Mouse (Mus musculus) lung, postnatal 4 days (tissue): Measurements from ENCODE around the gene Gm10134.

Experiments used
- DNase-seq, 2 experiments: peaks; one replicate each; pipeline ENCODE4 v3.0.0; 2021

Gm10134 gene

GRCm38 (mm10) chr2:28533901-28534435 is 28.1 kb downstream of the Gm10134 start:
- no peak for DNase-seq

- peak; percentile 70 to 79 for DNase-seq
These were observed 28.8 kb downstream of the Gm10134 start for GRCm38 (mm10) chr2:28534436-28535262.

- no peak for DNase-seq
These were observed 29.3 kb downstream of the Gm10134 start for GRCm38 (mm10) chr2:28535263-28535540.

GRCm38 (mm10) chr2:28535650-28536049 is 29.8 kb downstream of the Gm10134 start:
- peak; percentile 38 to 74 for DNase-seq

- peak; percentile 56 to 79 for DNase-seq
These were observed 30.3 kb downstream of the Gm10134 start for GRCm38 (mm10) chr2:28536166-28536565.

GRCm38 (mm10) chr2:28536766-28537633 is 31.1 kb downstream of the Gm10134 start:
- no peak for DNase-seq

GRCm38 (mm10) chr2:28537634-28537920 is 31.7 kb downstream of the Gm10134 start:
- DNase-seq: no peak

GRCm38 (mm10) chr2:28537995-28538816 is 32.3 kb downstream of the Gm10134 start:
- DNase-seq: no peak

GRCm38 (mm10) chr2:28538817-28539128 is 32.9 kb downstream of the Gm10134 start:
- DNase-seq: no peak

- peak; percentile 79 to 91 for DNase-seq
These were observed 33.3 kb downstream of the Gm10134 start for GRCm38 (mm10) chr2:28539206-28539605.

GRCm38 (mm10) chr2:28539949-28540348 is 34.1 kb downstream of the Gm10134 start:
- DNase-seq: peak; percentile 62 to 63

GRCm38 (mm10) chr2:28540587-28541227 is 34.8 kb downstream of the Gm10134 start:
- no peak for DNase-seq

GRCm38 (mm10) chr2:28543894-28544293 is 38.0 kb downstream of the Gm10134 start:
- no peak for DNase-seq

GRCm38 (mm10) chr2:28545976-28546375 is 40.1 kb downstream of the Gm10134 start:
- no peak for DNase-seq

GRCm38 (mm10) chr2:28546560-28546959 is 40.7 kb downstream of the Gm10134 start:
- no peak for DNase-seq

- DNase-seq: peak; percentile 80 to 91
These were observed 41.6 kb downstream of the Gm10134 start for GRCm38 (mm10) chr2:28547237-28548172.

GRCm38 (mm10) chr2:28549157-28549556 is 43.3 kb downstream of the Gm10134 start:
- no peak for DNase-seq

- DNase-seq: no peak
These were observed 46.4 kb downstream of the Gm10134 start for GRCm38 (mm10) chr2:28552301-28552700.
